Mouse (Mus musculus): ENCODE measurements around the gene Prtg.

- no peak for TF ChIP-seq GATA1 (IDR thresholded peaks at IDR 0.05; ENCODE audit: low read length)
- TF ChIP-seq TAL1 (IDR thresholded peaks at IDR 0.05; ENCODE audit: low read length) = no peak
Observed at GRCm38 (mm10) chr9:72878656-72879055, 72.0 kb downstream of the Prtg start.
